Mouse (Mus musculus) bone marrow, adult 2 months (tissue): Measurements from ENCODE around the gene Cdh5.

Experiments used
- CTCF ChIP-seq: fragments of 200-500 bp; IDR thresholded peaks from 2 replicates; pipeline ENCODE4 v1.5.1; 2011; ENCODE audit warnings: low read length, control low read depth; ENCODE audit not compliant: control insufficient read depth, insufficient read depth
- POLR2A ChIP-seq: fragments of 200-500 bp; IDR thresholded peaks from 2 replicates; pipeline ENCODE4 v1.6.1; 2011; ENCODE audit warnings: low read depth, mild to moderate bottlenecking, control low read depth, low read length, borderline replicate concordance; ENCODE audit not compliant: control insufficient read depth

DNA sequence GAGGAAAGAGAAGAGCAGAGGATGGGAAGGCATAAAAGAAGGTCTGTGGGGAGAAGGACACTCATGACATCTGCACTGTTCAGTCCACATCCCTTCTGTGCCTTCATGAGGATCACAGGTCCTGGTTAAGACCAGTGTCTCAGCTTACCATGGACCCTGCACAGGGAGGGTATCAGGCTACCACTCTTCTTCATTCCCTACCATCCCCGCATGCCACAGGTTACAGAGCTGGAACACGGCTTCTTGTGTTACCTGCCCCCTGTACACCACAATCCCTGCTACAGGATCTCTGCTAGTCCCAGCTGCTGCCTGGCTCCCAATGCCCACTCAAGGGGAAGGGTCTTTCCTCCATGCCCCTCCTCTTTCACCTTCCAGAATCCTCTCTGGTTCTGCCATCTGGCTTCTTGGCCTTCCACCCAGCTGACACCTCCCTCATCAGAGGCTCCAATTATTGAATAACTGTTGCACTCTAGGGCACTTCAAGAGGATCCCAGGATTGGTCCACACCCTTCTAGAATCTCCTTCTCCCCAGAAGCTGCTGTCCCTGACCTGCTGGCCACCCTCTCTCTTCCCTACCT is 21.7 kb downstream of the Cdh5 start:
- TF ChIP-seq CTCF, result no peak
- TF ChIP-seq POLR2A, result no peak
